Mouse (Mus musculus) cerebral cortex, adult 2 months (tissue): ENCODE measurements around the gene Crhr2.

ENCODE experiments used
- WGBS: fragments of 180-500 bp; shearing (Covaris S2); methylation state at CpG from one replicate; pipeline ENCODE4 v1.1.7; 2018; 5-methylcytosine and 5-hydroxymethylcytosine counted together

The Crhr2 gene

DNA sequence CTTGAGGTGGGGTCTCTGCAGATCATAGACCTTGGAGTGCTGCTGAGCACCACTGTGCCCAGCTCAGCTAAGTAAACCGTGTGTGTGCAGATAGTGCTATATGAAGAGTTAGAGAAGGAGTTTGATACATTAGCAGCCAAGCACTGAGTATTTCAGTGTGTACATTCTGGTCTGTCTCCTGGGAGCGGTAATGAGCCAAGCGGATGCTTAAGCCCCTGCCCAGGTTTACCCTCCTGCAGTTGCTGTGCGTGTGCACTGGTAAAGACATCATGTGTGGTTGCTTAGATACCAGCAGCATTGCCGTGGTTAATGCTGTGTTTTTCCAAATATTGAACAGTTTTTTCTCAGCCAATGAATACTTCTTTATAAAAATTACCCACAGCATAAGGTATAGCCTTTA is 88.3 kb downstream of the Crhr2 start:
- 54% methylated on average over 5 of the region's 5 CpGs for WGBS

GRCm38 (mm10) chr6:55043206-55043605 is 89.6 kb downstream of the Crhr2 start:
- 70% methylated on average over 8 of the region's 8 CpGs for WGBS
